Mouse (Mus musculus): ENCODE data around the gene Coq8b. TPM values are rescaled to one million over a fixed set of nuclear protein-coding genes. Genes with fewer than 3 reads are reported as not detected.
A peak's percentile ranks its signal among the peaks of the same experiment; 100 is the strongest.

The Coq8b gene
- polyA plus RNA-seq, 1 experiment from 2014 or later: 19.8 TPM

DNA sequence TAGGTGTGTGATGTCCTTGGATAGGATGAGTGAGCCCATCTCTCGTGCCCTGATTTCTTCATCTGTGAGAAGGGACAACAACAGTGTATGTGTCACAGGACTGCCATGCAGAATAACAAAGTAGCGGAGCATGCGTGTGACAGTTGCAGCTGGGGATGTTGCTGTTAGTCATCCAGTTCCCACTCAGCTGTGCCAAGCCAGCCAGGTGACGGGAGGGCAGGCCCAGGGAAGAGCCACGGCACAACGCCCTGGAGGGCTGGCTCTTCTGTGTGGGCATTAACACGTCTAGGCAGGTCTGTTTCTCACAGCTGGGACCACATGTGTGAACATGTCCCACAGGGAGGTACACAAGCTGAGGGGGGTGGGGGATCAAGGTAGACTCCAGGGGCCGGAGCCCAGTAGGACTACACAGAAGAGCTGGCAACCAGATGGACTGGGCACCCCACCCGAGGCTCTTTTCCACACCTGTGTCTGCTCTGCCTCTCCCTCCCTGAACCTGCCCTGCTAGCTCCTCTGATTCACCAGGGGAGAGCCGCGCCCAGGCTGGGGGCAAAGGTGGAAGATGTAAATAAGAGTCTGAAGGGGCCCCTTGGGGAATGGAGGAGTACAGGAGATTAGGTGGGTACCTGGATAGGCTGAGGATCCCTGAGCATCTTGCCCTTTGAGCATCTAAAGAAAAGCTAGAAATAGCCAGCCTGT lies 7.8 kb upstream of the Coq8b start:
- no peak for ATAC-seq (ENCODE audit: low FRiP score, low TSS enrichment)

GRCm38 (mm10) chr7:27227276-27227675 lies 5.5 kb upstream of the Coq8b start:
- peaks cover 3% of the 10 kb centered on the region; the same call in 1 of the 2 replicates for H3K36me3 ChIP-seq (ENCODE audit: control insufficient read depth, insufficient read depth, low read length)
- peak overlapping the region; percentile 93 for H3K4me2 ChIP-seq (ENCODE audit: low read length)
- DNase-seq: no peak
- no peak for ATAC-seq (ENCODE audit: low FRiP score, low TSS enrichment)
- H3K9ac ChIP-seq (replicated peaks; ENCODE audit: low read length): peak overlapping the region; percentile 76
- peak overlapping the region; percentile 55 for H3K4me3 ChIP-seq (replicated peaks; ENCODE audit: low read depth, low read length)
- no peaks in the 10 kb centered on the region for H3K27me3 ChIP-seq (ENCODE audit: control insufficient read depth, insufficient read depth, low read length)
- WGBS: 34% methylated on average over 9 of the region's 9 CpGs
- peaks cover 46% of the 10 kb centered on the region for H3K4me1 ChIP-seq (ENCODE audit: control insufficient read depth, insufficient read depth, low read length)
- no peaks in the 10 kb centered on the region for H3K9me3 ChIP-seq (ENCODE audit: control insufficient read depth, low read length)
- no peak overlapping the region for H3K27ac ChIP-seq (replicated peaks; ENCODE audit: low read depth, low read length)

More for the DNA sequence above, 7.8 kb upstream of the Coq8b start:
- peak; percentile 5 for DNase-seq
- 81% methylated on average over 11 of the region's 11 CpGs for WGBS
- H3K27ac ChIP-seq (replicated peaks; ENCODE audit: low read depth, low read length): no peak overlapping the region
- H3K27me3 ChIP-seq (ENCODE audit: control insufficient read depth, insufficient read depth, low read length): no peaks in the 10 kb centered on the region
- H3K9me3 ChIP-seq (ENCODE audit: control insufficient read depth, low read length): no peaks in the 10 kb centered on the region
- H3K4me1 ChIP-seq (ENCODE audit: control insufficient read depth, insufficient read depth, low read length): peaks cover 46% of the 10 kb centered on the region
- H3K4me2 ChIP-seq (ENCODE audit: low read length): peak overlapping the region; percentile 93
- peak overlapping the region; percentile 76 for H3K9ac ChIP-seq (replicated peaks; ENCODE audit: low read length)
- peaks cover 3% of the 10 kb centered on the region; the same call in 1 of the 2 replicates for H3K36me3 ChIP-seq (ENCODE audit: control insufficient read depth, insufficient read depth, low read length)
- peak overlapping the region; percentile 55; the same call in 1 of the 2 replicates for H3K4me3 ChIP-seq (replicated peaks; ENCODE audit: low read depth, low read length)

GRCm38 (mm10) chr7:27227676-27228075 lies 5.1 kb upstream of the Coq8b start:
- H3K9ac ChIP-seq (replicated peaks; ENCODE audit: low read length): peak overlapping the region; percentile 76
- H3K27ac ChIP-seq (replicated peaks; ENCODE audit: low read depth, low read length): peak overlapping the region; percentile 75; the same call in 1 of the 2 replicates
- H3K27me3 ChIP-seq (ENCODE audit: control insufficient read depth, insufficient read depth, low read length): no peaks in the 10 kb centered on the region
- DNase-seq: peak; percentile 11
- 3% methylated on average over 10 of the region's 10 CpGs for WGBS
- no peak; the same call in 1 of the 2 replicates for ATAC-seq (ENCODE audit: low FRiP score, low TSS enrichment)
- peaks cover 3% of the 10 kb centered on the region; the same call in 1 of the 2 replicates for H3K36me3 ChIP-seq (ENCODE audit: control insufficient read depth, insufficient read depth, low read length)
- H3K4me2 ChIP-seq (ENCODE audit: low read length): peak overlapping the region; percentile 93
- peaks cover 46% of the 10 kb centered on the region for H3K4me1 ChIP-seq (ENCODE audit: control insufficient read depth, insufficient read depth, low read length)
- H3K9me3 ChIP-seq (ENCODE audit: control insufficient read depth, low read length): no peaks in the 10 kb centered on the region
- peak overlapping the region; percentile 55 for H3K4me3 ChIP-seq (replicated peaks; ENCODE audit: low read depth, low read length)

DNA sequence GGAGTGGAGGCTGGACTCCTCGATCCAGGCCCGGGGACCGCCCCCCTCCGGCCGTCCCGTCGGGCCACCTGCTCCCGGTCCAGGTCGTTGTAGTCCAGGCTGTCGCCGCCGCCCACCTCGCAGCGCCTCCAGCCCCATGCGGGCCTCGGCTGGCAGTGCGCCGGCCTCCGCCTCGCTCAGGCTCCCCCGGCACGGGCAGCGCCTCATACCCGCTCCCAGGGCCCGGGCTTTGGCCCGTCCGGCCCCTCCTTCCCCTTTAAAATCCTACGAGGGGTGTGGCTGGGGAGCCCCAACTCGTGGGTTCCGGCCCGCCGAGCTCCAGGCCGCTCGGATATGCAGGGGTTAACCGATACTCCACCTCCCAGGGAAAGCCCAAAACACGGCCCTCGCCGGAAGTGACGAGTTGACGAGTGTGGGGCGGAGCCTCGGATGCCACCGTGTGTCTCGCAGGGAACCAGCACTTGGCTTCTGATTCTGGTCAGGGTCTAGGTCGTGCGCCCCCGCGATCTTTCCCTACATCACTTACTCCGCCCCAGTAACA lies 4.5 kb upstream of the Coq8b start, which contains the start of gene Itpkc:
Gene Itpkc (minus strand): TSS at position 381 of the 541 bp plus-strand sequence.
- peak within 1 kb of the TSS; percentile 93 for H3K4me2 ChIP-seq (ENCODE audit: low read length)
- peaks cover 1% of the 10 kb centered on the region; the same call in 1 of the 2 replicates for H3K36me3 ChIP-seq (ENCODE audit: control insufficient read depth, insufficient read depth, low read length)
- H3K4me1 ChIP-seq (ENCODE audit: control insufficient read depth, insufficient read depth, low read length): peaks cover 48% of the 10 kb centered on the region
- ATAC-seq (ENCODE audit: low FRiP score, low TSS enrichment) (peak; percentile 83), DNase-seq (peak; percentile 97)
- peak within 1 kb of the TSS; percentile 75 for H3K27ac ChIP-seq (replicated peaks; ENCODE audit: low read depth, low read length)
- H3K9me3 ChIP-seq (ENCODE audit: control insufficient read depth, low read length): no peaks in the 10 kb centered on the region
- under 1% methylated on average over 49 of the region's 49 CpGs for WGBS
- no peaks in the 10 kb centered on the region for H3K27me3 ChIP-seq (ENCODE audit: control insufficient read depth, insufficient read depth, low read length)
- peak within 1 kb of the TSS; percentile 76 for H3K9ac ChIP-seq (replicated peaks; ENCODE audit: low read length)
- peak within 1 kb of the TSS; percentile 55 for H3K4me3 ChIP-seq (replicated peaks; ENCODE audit: low read depth, low read length)

DNA sequence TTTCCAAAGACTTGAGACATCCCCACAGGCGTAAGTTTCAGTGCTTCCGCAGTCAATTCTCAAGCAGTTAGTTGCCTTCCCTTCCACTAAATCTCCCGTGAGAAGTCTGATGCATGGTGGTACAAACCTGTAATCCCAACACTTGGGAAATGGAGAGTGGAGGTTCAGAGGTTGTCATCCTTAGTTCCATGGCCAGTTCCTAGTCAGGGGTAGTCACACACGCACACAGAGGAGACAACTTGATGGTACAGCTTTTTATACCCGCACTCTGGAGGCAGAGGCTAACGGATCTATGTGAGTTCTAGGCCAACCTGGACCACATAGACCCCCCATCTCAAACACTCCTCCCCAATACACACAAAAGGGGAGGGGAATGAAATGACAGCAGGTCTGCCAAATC lies 4.0 kb upstream of the Coq8b start:
- Histone ChIP-seq H3K4me3 (replicated peaks; ENCODE audit: low read depth, low read length) (peak overlapping the region; percentile 55), H3K27me3 (ENCODE audit: control insufficient read depth, insufficient read depth, low read length) (no peaks in the 10 kb centered on the region), H3K4me2 (ENCODE audit: low read length) (peak overlapping the region; percentile 93), H3K36me3 (ENCODE audit: control insufficient read depth, insufficient read depth, low read length) (no peaks in the 10 kb centered on the region), H3K9me3 (ENCODE audit: control insufficient read depth, low read length) (no peaks in the 10 kb centered on the region), H3K4me1 (ENCODE audit: control insufficient read depth, insufficient read depth, low read length) (peaks cover 48% of the 10 kb centered on the region), H3K27ac (replicated peaks; ENCODE audit: low read depth, low read length) (peak overlapping the region; percentile 75), H3K9ac (replicated peaks; ENCODE audit: low read length) (peak overlapping the region; percentile 76; the same call in 1 of the 2 replicates)
- DNase-seq (no peak), ATAC-seq (ENCODE audit: low FRiP score, low TSS enrichment) (no peak)
- 17% methylated on average over 6 of the region's 6 CpGs for WGBS

- H3K36me3 ChIP-seq (ENCODE audit: control insufficient read depth, insufficient read depth, low read length): no peaks in the 10 kb centered on the region
- H3K9ac ChIP-seq (replicated peaks; ENCODE audit: low read length): no peak overlapping the region
- ATAC-seq (ENCODE audit: low FRiP score, low TSS enrichment) (no peak), DNase-seq (no peak)
- no peak overlapping the region for H3K4me2 ChIP-seq (ENCODE audit: low read length)
- H3K4me3 ChIP-seq (replicated peaks; ENCODE audit: low read depth, low read length): no peak overlapping the region
- H3K9me3 ChIP-seq (ENCODE audit: control insufficient read depth, low read length): no peaks in the 10 kb centered on the region
- WGBS: 77% methylated on average over 4 of the region's 4 CpGs
- H3K27me3 ChIP-seq (ENCODE audit: control insufficient read depth, insufficient read depth, low read length): no peaks in the 10 kb centered on the region
- H3K4me1 ChIP-seq (ENCODE audit: control insufficient read depth, insufficient read depth, low read length): peaks cover 30% of the 10 kb centered on the region
- no peak overlapping the region for H3K27ac ChIP-seq (replicated peaks; ENCODE audit: low read depth, low read length)
Measured at GRCm38 (mm10) chr7:27230781-27231180, 2.0 kb upstream of the Coq8b start.

DNA sequence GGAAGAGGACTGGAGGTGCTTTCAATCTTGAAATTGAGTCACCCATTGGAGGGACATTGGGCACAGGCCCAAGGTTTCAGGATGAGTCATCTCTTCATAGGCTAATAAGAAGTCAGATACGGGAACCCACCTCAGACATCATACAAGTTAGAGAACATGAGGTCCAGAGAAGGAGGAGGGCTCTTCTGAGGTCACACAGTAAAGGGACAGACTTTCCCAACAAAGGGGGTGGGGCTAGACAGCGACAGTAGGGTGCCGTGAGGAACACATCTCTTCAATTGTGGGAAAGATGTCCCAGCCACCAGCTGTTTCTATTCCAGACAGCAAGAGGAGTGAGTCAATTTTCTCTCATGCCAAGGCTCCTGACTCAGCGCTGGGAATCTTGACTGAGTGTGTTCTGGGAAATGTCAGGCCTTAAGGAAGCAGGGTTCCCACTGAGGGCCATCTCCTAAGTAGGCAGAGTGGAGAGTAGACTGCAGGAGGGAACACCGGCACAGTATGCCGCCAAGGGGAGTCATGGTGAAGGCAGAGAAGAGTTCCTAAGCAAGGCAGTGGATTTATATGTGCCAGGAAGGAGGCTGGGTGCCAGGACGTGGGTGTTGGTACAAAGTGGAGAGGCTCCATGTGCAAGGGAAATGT lies 1.0 kb upstream of the Coq8b start:
- H3K4me3 ChIP-seq (replicated peaks; ENCODE audit: low read depth, low read length): no peak overlapping the region
- H3K9ac ChIP-seq (replicated peaks; ENCODE audit: low read length): no peak overlapping the region
- ATAC-seq (ENCODE audit: low FRiP score, low TSS enrichment): no peak
- 84% methylated on average over 7 of the region's 7 CpGs for WGBS
- H3K9me3 ChIP-seq (ENCODE audit: control insufficient read depth, low read length): no peaks in the 10 kb centered on the region
- DNase-seq: no peak
- H3K4me2 ChIP-seq (ENCODE audit: low read length): no peak overlapping the region; the same call in 1 of the 2 replicates
- no peaks in the 10 kb centered on the region for H3K27me3 ChIP-seq (ENCODE audit: control insufficient read depth, insufficient read depth, low read length)
- peak overlapping the region; percentile 85; the same call in 1 of the 2 replicates for H3K27ac ChIP-seq (replicated peaks; ENCODE audit: low read depth, low read length)
- H3K36me3 ChIP-seq (ENCODE audit: control insufficient read depth, insufficient read depth, low read length): no peaks in the 10 kb centered on the region
- H3K4me1 ChIP-seq (ENCODE audit: control insufficient read depth, insufficient read depth, low read length): peaks cover 19% of the 10 kb centered on the region

DNA sequence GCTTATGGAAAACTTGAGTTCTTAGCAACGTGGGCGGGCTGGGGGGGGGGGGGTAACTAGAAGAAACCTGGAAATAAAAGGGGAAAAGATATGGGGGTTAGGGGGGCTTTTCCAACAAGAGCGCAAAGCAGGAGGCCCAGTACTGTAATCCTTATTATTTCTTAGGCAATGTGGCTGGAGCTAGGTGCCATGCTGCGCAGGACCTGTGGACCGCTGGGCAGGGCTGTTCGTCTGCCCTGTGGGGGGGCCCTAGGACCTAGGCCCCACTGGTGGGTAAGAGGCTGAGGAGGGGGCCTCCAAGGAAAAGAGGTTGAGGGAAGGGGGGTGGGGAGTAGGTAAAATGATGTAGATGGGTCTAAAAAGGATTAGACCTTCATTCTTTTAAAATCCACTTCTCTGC lies 477 bp downstream of the Coq8b start:
- Histone ChIP-seq H3K27me3 (ENCODE audit: control insufficient read depth, insufficient read depth, low read length) (no peaks in the 10 kb centered on the region), H3K36me3 (ENCODE audit: control insufficient read depth, insufficient read depth, low read length) (no peaks in the 10 kb centered on the region), H3K9ac (replicated peaks; ENCODE audit: low read length) (peak overlapping the region; percentile 55), H3K4me3 (replicated peaks; ENCODE audit: low read depth, low read length) (peak overlapping the region; percentile 53), H3K9me3 (ENCODE audit: control insufficient read depth, low read length) (no peaks in the 10 kb centered on the region), H3K4me2 (ENCODE audit: low read length) (peak overlapping the region; percentile 79), H3K27ac (replicated peaks; ENCODE audit: low read depth, low read length) (peak overlapping the region; percentile 85), H3K4me1 (ENCODE audit: control insufficient read depth, insufficient read depth, low read length) (peaks cover 11% of the 10 kb centered on the region)
- WGBS: 0% methylated on average over 6 of the region's 6 CpGs
- DNase-seq: no peak
- peak; percentile 32; the same call in 1 of the 2 replicates for ATAC-seq (ENCODE audit: low FRiP score, low TSS enrichment)

Data from midbrain, embryonic 14.5 days (tissue).